Mouse (Mus musculus): ENCODE measurements at regions not wholly inside any gene's neighbourhood (a gene's known extent, or its start where the extent isn't known, plus 50 kb on each side); places are given as distances from the start of the nearest gene placed in this dataset.

GRCm38 (mm10) chr12:95850144-95850803, 158.2 kb downstream of the Flrt2 start:
- DNase-seq (ENCODE audit: low read depth, low spot score): peak; percentile 12

GRCm38 (mm10) chr12:95877661-95878060, 185.6 kb downstream of the Flrt2 start:
- no peak for DNase-seq (ENCODE audit: low read depth, low spot score)
